8 mouse cellular contexts compared by ENCODE assay signal in genomic region chr4:154963901-154964580, GRCm38 (mm10). TPM values are rescaled to one million over a fixed set of nuclear protein-coding genes. Genes with fewer than 3 reads are reported as not detected.
A peak's percentile ranks its signal among the peaks of the same experiment; 100 is the strongest.
DNase-seq lines count a peak whose midpoint lies in the region; ATAC-seq and TF ChIP-seq lines count a peak whose summit lies in the region.

TSS of gene Pank4 (plus strand) at chr4:154964123.

- peaks cover 2 to 15% of the 10 kb centered on the region in 2 experiments for H3K36me3 ChIP-seq in MEL (ENCODE audit: control insufficient read depth in 1 of 2, insufficient read depth in 2 of 2, low read length in 2 of 2)
- H3K36me3 ChIP-seq in lung, embryonic 14.5 days (ENCODE audit: insufficient read depth), result peaks cover 23% of the 10 kb centered on the region

- peak; percentile 95 for ATAC-seq in lung, embryonic 14.5 days (ENCODE audit: insufficient read depth)
- ATAC-seq in neutrophil, adult 5-6 weeks (ENCODE audit: extremely low read depth, insufficient number of reproducible peaks, low FRiP score, poor library complexity, severe bottlenecking), result peak; percentile 77

- peak within 1 kb of the TSS; percentile 85 for H3K9ac ChIP-seq in MEL (ENCODE audit: control insufficient read depth, low read depth, low read length, poor library complexity, severe bottlenecking)
- peak within 1 kb of the TSS; percentile 80 for H3K9ac ChIP-seq in lung, embryonic 14.5 days

- no peak for TF ChIP-seq RAD21 in MEL (IDR thresholded peaks at IDR 0.05; ENCODE audit: low read depth, low read length)

- TF ChIP-seq POLR2A in MEL (IDR thresholded peaks at IDR 0.05; ENCODE audit: control insufficient read depth in 1 of 2, insufficient read depth in 1 of 2, low read depth in 1 of 2, low read length in 2 of 2, poor library complexity in 1 of 2), result peak; percentile 69 to 92; a peak in 3 of 4 replicates
- TF ChIP-seq POLR2A in cerebellum, adult 2 months (IDR thresholded peaks at IDR 0.05; ENCODE audit: borderline replicate concordance, insufficient read depth, low read length), result peak; percentile 86

- DNase-seq in MEL (ENCODE audit: low read depth, low spot score), result peak; percentile 93
- DNase-seq in cerebellum, adult 2 months, result peak; percentile 94 to 95
- peak; percentile 83 for DNase-seq in forelimb bud, embryonic 11.5 days (ENCODE audit: low read depth, low spot score)
- DNase-seq in heart, postnatal 4 days, result peak; percentile 91
- peak; percentile 88 to 92 for DNase-seq in layer of hippocampus, adult 8-10 months (ENCODE audit: low spot score in 2 of 2)
- DNase-seq in lung, embryonic 14.5 days, result peak; percentile 97
- peak; percentile 91 for DNase-seq in testis, postnatal 14 days (ENCODE audit: low spot score)

- H3K27me3 ChIP-seq in MEL (ENCODE audit: control insufficient read depth in 1 of 2, insufficient read depth in 2 of 2, low read length in 2 of 2), result peaks cover 0 to 5% of the 10 kb centered on the region in 2 experiments; a peak in 1 of 4 replicates
- H3K27me3 ChIP-seq in cerebellum, adult 2 months (ENCODE audit: control insufficient read depth, insufficient read depth, low read length), result no peaks in the 10 kb centered on the region
- peaks cover 45% of the 10 kb centered on the region for H3K27me3 ChIP-seq in lung, embryonic 14.5 days (ENCODE audit: insufficient read depth, low read length)

- H3K4me1 ChIP-seq in MEL (ENCODE audit: control insufficient read depth in 1 of 2, insufficient read depth in 2 of 2, low read length in 2 of 2), result peaks cover 6 to 18% of the 10 kb centered on the region in 2 experiments; a peak in 3 of 4 replicates
- H3K4me1 ChIP-seq in cerebellum, adult 2 months (ENCODE audit: control insufficient read depth, insufficient read depth, low read length), result peaks cover 8% of the 10 kb centered on the region
- peaks cover 6% of the 10 kb centered on the region for H3K4me1 ChIP-seq in lung, embryonic 14.5 days (ENCODE audit: insufficient read depth)

- H3K79me2 ChIP-seq in MEL (ENCODE audit: control insufficient read depth, insufficient read depth, low read length, poor library complexity), result peaks cover 36% of the 10 kb centered on the region

- TF ChIP-seq CTCF in MEL (IDR thresholded peaks at IDR 0.05 in 2 of 3, conservative IDR thresholded peaks at IDR 0.05 in 1 of 3; ENCODE audit: control insufficient read depth in 1 of 3, insufficient read depth in 1 of 3, low read depth in 2 of 3, low read length in 3 of 3, poor library complexity in 1 of 3, severe bottlenecking in 1 of 3), result no peak
- no peak for TF ChIP-seq CTCF in cerebellum, adult 2 months (IDR thresholded peaks at IDR 0.05; ENCODE audit: borderline replicate concordance, insufficient read depth, low read depth, low read length)
- no peak for TF ChIP-seq CTCF in lung, embryonic 14.5 days (IDR thresholded peaks at IDR 0.05; ENCODE audit: low read depth)

- H3K9me3 ChIP-seq in MEL (replicated peaks; ENCODE audit: insufficient read depth, low read length), result no peaks in the 10 kb centered on the region
- no peaks in the 10 kb centered on the region for H3K9me3 ChIP-seq in lung, embryonic 14.5 days (ENCODE audit: low read depth, low read length)

- H3K4me2 ChIP-seq in lung, embryonic 14.5 days, result peak within 1 kb of the TSS; percentile 83

- peak within 1 kb of the TSS; percentile 65 to 92 for H3K4me3 ChIP-seq in MEL (ENCODE audit: control insufficient read depth in 1 of 2, insufficient read depth in 1 of 2, low read depth in 2 of 2, low read length in 2 of 2)
- peak within 1 kb of the TSS; percentile 65 for H3K4me3 ChIP-seq in cerebellum, adult 2 months (replicated peaks; ENCODE audit: insufficient read depth, low read depth, low read length)
- H3K4me3 ChIP-seq in lung, embryonic 14.5 days (ENCODE audit: low read depth, low read length), result peak within 1 kb of the TSS; percentile 87

- no peak for TF ChIP-seq EP300 in MEL (IDR thresholded peaks at IDR 0.05; ENCODE audit: low read depth in 1 of 2, low read length in 2 of 2)

- WGBS in cerebellum, adult 2 months, result under 1% methylated on average over 66 of the region's 66 CpGs
- 1% methylated on average over 66 of the region's 66 CpGs for WGBS in lung, embryonic 14.5 days

- H3K27ac ChIP-seq in MEL (ENCODE audit: control insufficient read depth, low read depth, low read length), result peak within 1 kb of the TSS; percentile 97
- peak within 1 kb of the TSS; percentile 70 for H3K27ac ChIP-seq in cerebellum, adult 2 months (ENCODE audit: insufficient read depth, low read length)
- peak within 1 kb of the TSS; percentile 89 for H3K27ac ChIP-seq in lung, embryonic 14.5 days (ENCODE audit: low read depth)

TF ChIP-seq in MEL, 35 proteins besides CTCF, POLR2A, EP300 and RAD21:
- TF ChIP-seq GATA1 (IDR thresholded peaks at IDR 0.05; ENCODE audit: low read depth, low read length) (no peak), ELF1 (IDR thresholded peaks at IDR 0.05; ENCODE audit: low read depth, low read length) (0 out of 2 replicates have a peak, but pooled peaks have one; percentile 12), E2F4 (IDR thresholded peaks at IDR 0.05; ENCODE audit: borderline replicate concordance, low read depth, low read length) (no peak), TAL1 (IDR thresholded peaks at IDR 0.05; ENCODE audit: low read length) (no peak), GABPA (IDR thresholded peaks at IDR 0.05; ENCODE audit: low read depth, low read length) (no peak), POLR2AphosphoS2 (IDR thresholded peaks at IDR 0.05; ENCODE audit: low read length) (peak; percentile 80), USF1 (IDR thresholded peaks at IDR 0.05; ENCODE audit: low read depth, low read length) (no peak), UBTF (IDR thresholded peaks at IDR 0.05; ENCODE audit: borderline replicate concordance, insufficient read depth, low read depth, low read length) (no peak), TBP (IDR thresholded peaks at IDR 0.05; ENCODE audit: low read depth, low read length) (peak; percentile 78), MXI1 (IDR thresholded peaks at IDR 0.05; ENCODE audit: low read depth, low read length) (peak; percentile 30; the same call in 1 of the 2 replicates), MYC (IDR thresholded peaks at IDR 0.05; ENCODE audit: low read depth, low read length) (no peak), SMC3 (IDR thresholded peaks at IDR 0.05; ENCODE audit: low read depth, low read length) (no peak), MAZ (IDR thresholded peaks at IDR 0.05; ENCODE audit: low read depth, low read length) (peak; percentile 35; the same call in 1 of the 2 replicates), MAX (IDR thresholded peaks at IDR 0.05; ENCODE audit: low read length) (no peak; the same call in 1 of the 2 replicates), HCFC1 (IDR thresholded peaks at IDR 0.05; ENCODE audit: low read depth, low read length) (peak; percentile 91), CHD2 (IDR thresholded peaks at IDR 0.05; ENCODE audit: low read length) (no peak), NELFE (IDR thresholded peaks at IDR 0.05; ENCODE audit: low read depth, low read length) (peak; percentile 85), NRF1 (IDR thresholded peaks at IDR 0.05; ENCODE audit: insufficient read depth, low read depth, low read length, poor library complexity, severe bottlenecking) (peak; percentile 49; the same call in 1 of the 2 replicates), ZMIZ1 (IDR thresholded peaks at IDR 0.05; ENCODE audit: low read depth, low read length) (0 out of 2 replicates have a peak, but pooled peaks have one; percentile 59), MAFK (IDR thresholded peaks at IDR 0.05; ENCODE audit: borderline replicate concordance, low read depth, low read length) (no peak), TCF12 (IDR thresholded peaks at IDR 0.05; ENCODE audit: low read depth, low read length) (peak; percentile 70)
TF ChIP-seq in MEL: peak in this region for 10.

RNA-seq across cellular contexts. Expression of gene Pank4, which starts in this region (rescaled TPM):
- total RNA-seq in MEL (2012; rRNA removed), result 31.2 and 38.4 TPM in 2 replicates
- polyA plus RNA-seq in MEL (2012; ENCODE audit: insufficient read depth in 1 of 2, insufficient read length in 2 of 2, low read depth in 1 of 2, low replicate concordance in 2 of 2, missing spikeins in 1 of 2), result 10 to 100 TPM in 1 of 2 experiments, not detected in 1; 55.5 TPM
- 84.6 and 85.5 TPM in 2 replicates for polyA plus RNA-seq in cerebellum, adult 2 months (2012; rRNA removed)
- total RNA-seq in heart, postnatal 4 days (2021), result 10 to 100 TPM; 34.9 to 37.5 TPM
- total RNA-seq in layer of hippocampus, adult 8-10 months (2022), result 10 to 100 TPM; 34.4 to 46.8 (median 42.3) TPM
- 49.3 and 51.0 TPM in 2 replicates for polyA plus RNA-seq in lung, embryonic 14.5 days (2014; fragmentation: Nextera tagmentation; extraction: Ambion mirVana)
- total RNA-seq in neutrophil, adult 5-6 weeks (2017), result 41.4 and 44.8 TPM in 2 replicates

Comparison
In these comparisons a context has a peak if more than half of its experiments do, and no peak if none do; other contexts are left out.
1. Peak in every context shown above with its lines: DNase-seq, ATAC-seq, H3K4me3 ChIP-seq and H3K27ac ChIP-seq.